Mouse (Mus musculus) large intestine, adult 2 months (tissue): ENCODE results near the gene Gsdme. TPM values are rescaled to one million over a fixed set of nuclear protein-coding genes. Genes with fewer than 3 reads are reported as not detected.

ENCODE experiments used
- DNase-seq: peaks from one replicate; pipeline ENCODE4 v3.0.0-alpha.2; 2012; ENCODE audit warnings: low read depth, low spot score
- WGBS: fragments of 180-500 bp; shearing (Covaris S2); methylation state at CpG from one replicate; pipeline ENCODE4 v1.1.7; 2018; 5-methylcytosine and 5-hydroxymethylcytosine counted together
- polyA plus RNA-seq: library from polyadenylated mRNA; depleted of rRNA; stranded (reverse); fragments of >200 nt; gene quantifications from 2 replicates; pipeline ENCODE4 v1.2.3, GENCODE M21; 2012; rRNA removed

Gsdme gene
- polyA plus RNA-seq, 1 experiment = 68.5 TPM

- 68% methylated on average over 5 of the region's 5 CpGs for WGBS
- no peak for DNase-seq
Measured at GRCm38 (mm10) chr6:50193851-50194250, 69.8 kb downstream of the Gsdme start.

GRCm38 (mm10) chr6:50192822-50193221 lies 70.8 kb downstream of the Gsdme start:
- DNase-seq = no peak
- 76% methylated on average over 3 of the region's 3 CpGs for WGBS

DNA sequence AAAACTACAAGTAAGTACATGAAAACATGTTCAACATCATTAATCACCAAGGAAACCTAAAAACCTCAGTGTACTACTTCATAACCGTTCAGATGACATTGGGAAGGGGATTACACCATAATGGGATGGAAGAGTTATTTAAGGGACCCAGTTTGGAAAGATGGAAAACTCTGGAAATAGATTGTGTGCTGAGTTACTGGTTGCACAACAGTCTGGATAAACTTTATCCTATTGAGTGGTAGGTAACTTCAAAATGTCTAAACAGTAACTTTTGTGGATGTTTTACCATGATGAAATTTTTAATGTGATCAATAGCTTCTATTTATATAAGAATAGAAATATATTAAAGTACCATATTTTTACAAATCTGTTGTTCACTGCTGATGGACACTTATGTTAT lies 71.5 kb downstream of the Gsdme start:
- no peak for DNase-seq
- WGBS = 80% methylated on average over 1 of the region's 1 CpGs

- WGBS = 94% methylated on average over 3 of the region's 3 CpGs
- DNase-seq = no peak
Measured at GRCm38 (mm10) chr6:50191605-50192004, 72.1 kb downstream of the Gsdme start.

- no peak for DNase-seq
Measured at GRCm38 (mm10) chr6:50189376-50189775, 74.3 kb downstream of the Gsdme start.

DNA sequence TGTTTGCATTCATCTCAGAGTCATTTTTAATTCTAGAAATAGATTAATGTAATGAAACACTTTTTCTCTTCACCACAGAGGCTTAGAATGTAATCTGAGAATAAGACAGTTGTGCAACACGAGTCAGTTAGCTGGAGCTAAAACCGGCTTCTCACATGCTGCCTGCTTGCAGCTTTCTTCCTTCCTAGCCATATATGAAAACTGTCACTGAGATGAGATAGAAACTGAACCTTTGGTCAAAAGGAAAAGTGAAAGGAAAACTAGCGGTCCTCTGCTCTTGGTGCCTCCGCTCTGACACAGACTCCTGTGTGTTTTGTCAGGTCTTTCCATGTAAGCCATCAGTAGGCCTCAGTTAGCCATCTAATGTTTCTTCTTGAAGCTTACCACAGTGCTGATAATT lies 75.7 kb downstream of the Gsdme start:
- WGBS = 76% methylated on average over 4 of the region's 4 CpGs
- DNase-seq = no peak

DNA sequence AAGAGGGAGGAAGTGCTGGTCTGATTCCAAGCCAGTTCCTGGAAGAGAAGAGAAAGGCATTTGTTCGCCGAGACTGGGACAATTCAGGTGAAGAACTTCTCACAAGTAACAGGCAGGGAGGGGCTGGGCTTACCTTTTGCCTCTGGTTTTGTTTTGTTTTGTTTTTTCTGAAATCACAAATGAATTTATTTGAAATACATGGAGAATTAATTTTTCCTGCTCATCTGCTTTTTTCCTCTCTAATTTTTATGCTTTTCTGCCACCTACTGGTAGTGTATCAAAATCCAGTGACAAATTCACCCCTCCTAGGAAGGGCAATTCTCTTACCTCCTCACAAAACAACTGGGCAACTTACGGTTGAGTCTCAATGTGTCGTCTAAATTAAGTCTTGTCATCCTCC lies 83.5 kb downstream of the Gsdme start:
- DNase-seq = no peak
- 52% methylated on average over 4 of the region's 4 CpGs for WGBS

- DNase-seq = no peak
- 34% methylated on average over 1 of the region's 1 CpGs for WGBS
Measured at GRCm38 (mm10) chr6:50175736-50176135, 87.9 kb downstream of the Gsdme start.

DNA sequence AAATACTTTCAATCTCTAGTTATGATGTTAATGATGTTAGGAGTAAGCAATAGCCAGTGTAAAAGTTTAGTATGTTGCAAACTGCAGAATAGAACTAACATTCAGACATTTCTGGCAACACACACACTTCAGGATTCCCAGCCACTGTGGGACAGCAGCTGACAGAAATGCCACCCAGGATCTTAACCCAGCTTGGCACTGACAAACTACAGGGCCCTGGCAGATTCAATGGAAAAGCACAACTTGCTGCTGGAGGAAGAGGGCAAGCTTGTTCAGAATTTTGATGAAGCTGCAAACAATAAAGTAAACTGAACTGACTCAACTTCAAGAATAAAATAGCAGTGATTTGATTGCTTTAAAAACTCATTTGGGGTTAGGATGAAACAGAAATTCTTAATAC lies 93.9 kb downstream of the Gsdme start:
- no peak for DNase-seq

GRCm38 (mm10) chr6:50168821-50169220 lies 94.8 kb downstream of the Gsdme start:
- DNase-seq = no peak
- 94% methylated on average over 4 of the region's 4 CpGs for WGBS

DNA sequence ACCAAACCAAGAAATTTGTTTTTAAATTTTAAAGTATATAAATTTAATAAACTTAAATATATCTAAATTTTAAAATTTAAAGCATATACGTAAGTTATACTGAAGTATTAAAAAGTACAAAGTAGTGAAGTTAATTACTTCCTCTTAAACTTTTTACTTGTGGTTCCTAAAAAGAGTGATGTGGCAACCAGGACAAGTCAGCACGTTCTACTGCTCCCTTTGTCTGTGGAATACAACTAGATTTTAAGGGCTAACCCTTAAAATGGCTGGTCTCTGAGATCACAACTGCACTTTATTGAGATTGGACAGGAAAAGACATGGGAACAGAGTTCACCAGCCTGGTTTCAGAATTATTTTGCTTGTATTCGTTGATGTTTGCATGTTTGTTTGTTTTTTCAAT lies 100.6 kb downstream of the Gsdme start:
- 74% methylated on average over 3 of the region's 3 CpGs for whole genome bisulfite sequencing
- no peak for DNase-seq

GRCm38 (mm10) chr6:50159842-50160241 lies 103.8 kb downstream of the Gsdme start:
- DNase-seq = no peak
- WGBS = 91% methylated on average over 6 of the region's 6 CpGs

GRCm38 (mm10) chr6:50149378-50149777 lies 114.3 kb downstream of the Gsdme start:
- no peak for DNase-seq
- WGBS = 70% methylated on average over 4 of the region's 4 CpGs

DNA sequence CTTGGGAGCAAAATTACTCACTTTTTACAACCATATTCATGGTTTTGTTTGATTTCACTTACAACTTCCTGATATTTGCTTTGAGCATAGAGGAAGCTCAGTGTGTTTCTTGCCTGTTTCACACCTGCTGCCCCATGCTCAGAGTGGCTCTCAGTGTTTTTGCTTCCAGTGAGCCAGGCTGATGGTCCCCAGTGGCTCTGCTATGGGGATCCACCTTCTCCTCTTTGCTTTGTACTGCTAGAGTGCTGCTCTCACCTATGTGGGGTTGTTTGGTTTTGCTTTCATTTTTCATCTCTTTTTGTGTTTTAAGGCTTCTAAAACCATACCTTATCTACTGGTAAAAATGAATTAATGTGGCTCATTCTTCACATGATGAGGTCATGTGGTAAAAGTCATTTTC lies 117.5 kb downstream of the Gsdme start:
- no peak for DNase-seq

DNA sequence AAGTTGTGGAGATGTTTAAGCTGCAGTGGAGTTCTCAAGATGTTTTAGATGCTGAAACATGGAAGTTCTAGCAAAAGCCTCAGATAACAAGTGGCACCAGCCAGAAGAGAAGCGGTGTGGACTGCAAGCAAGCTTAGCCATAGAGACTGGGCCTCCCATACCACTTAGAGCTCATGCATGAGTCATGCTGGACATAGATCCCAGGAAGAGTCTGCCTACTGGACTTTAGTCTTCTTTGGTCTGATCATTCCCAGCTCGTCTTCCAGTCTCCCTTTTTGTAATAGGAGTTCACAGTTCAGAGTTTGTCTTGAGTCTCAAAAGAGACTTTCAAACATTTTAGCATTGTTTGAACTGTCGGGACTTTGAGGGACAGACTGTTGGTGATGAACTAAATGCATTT lies 124.1 kb downstream of the Gsdme start:
- no peak for DNase-seq
- 61% methylated on average over 3 of the region's 3 CpGs for WGBS

Other genes starting within 250 kb of the Gsdme start
- 10.3 and 11.1 TPM in 2 replicates for gene Mpp6, start 153.6 kb downstream of the Gsdme start, polyA plus RNA-seq
- 6.0 and 13.0 TPM in 2 replicates for gene Osbpl3, start 192.3 kb upstream of the Gsdme start, polyA plus RNA-seq